9 mouse cellular contexts compared by ENCODE assay signal in genomic region chrX:96162571-96162970, GRCm38 (mm10).
DNase-seq lines count a peak whose midpoint lies in the region; ATAC-seq and TF ChIP-seq lines count a peak whose summit lies in the region.
"Had no signal": no experiment of that assay in that cellular context is flagged by ENCODE, and none has a peak within 500 bp of the region (broad histone marks: within the 10 kb centered on the region; RNA-seq: fewer than 3 reads in every experiment).

No protein-coding gene starts in this region.

- no peak overlapping the region for H3K4me2 ChIP-seq in lung, postnatal 0 days (replicated peaks; ENCODE audit: low read depth, low read length)
- H3K4me2 ChIP-seq: liver, embryonic 15.5 days had no signal

- H3K27me3 ChIP-seq in G1E (ENCODE audit: insufficient read depth, low read length), result no peaks in the 10 kb centered on the region
- H3K27me3 ChIP-seq in lung, postnatal 0 days (replicated peaks; ENCODE audit: insufficient read depth, low read length), result no peaks in the 10 kb centered on the region
- H3K27me3 ChIP-seq: liver, embryonic 15.5 days had no signal

- H3K27ac ChIP-seq in layer of hippocampus, adult 2 months, result no peak overlapping the region
- H3K27ac ChIP-seq in lung, postnatal 0 days (ENCODE audit: low read length), result no peak overlapping the region
- H3K27ac ChIP-seq: liver, embryonic 15.5 days had no signal

- 76% methylated on average over 2 of the region's 2 CpGs for WGBS in lung, postnatal 0 days

- no peak overlapping the region for H3K4me3 ChIP-seq in layer of hippocampus, adult 2 months
- H3K4me3 ChIP-seq in G1E (ENCODE audit: low read depth, low read length), result no peak overlapping the region
- H3K4me3 ChIP-seq in lung, postnatal 0 days (ENCODE audit: low read depth, low read length), result no peak overlapping the region
- H3K4me3 ChIP-seq: liver, embryonic 15.5 days had no signal

- no peak overlapping the region for H3K9ac ChIP-seq in lung, postnatal 0 days (replicated peaks; ENCODE audit: low read depth)
- H3K9ac ChIP-seq: liver, embryonic 15.5 days had no signal

- no peak for DNase-seq in layer of hippocampus, adult 2 months (ENCODE audit: low spot score in 2 of 2)
- no peak for DNase-seq in layer of hippocampus, postnatal 25 days (ENCODE audit: extremely low spot score in 1 of 2, low spot score in 1 of 2)
- no peak for DNase-seq in G1E (ENCODE audit: low spot score)
- DNase-seq in c-Kit-positive CD71-negative TER-119-negative erythroid progenitor cells, embryonic 14.5 days (ENCODE audit: low read depth), result peak; percentile 10
- DNase-seq in lung, postnatal 0 days (ENCODE audit: low spot score), result peak; percentile 25
- no peak for DNase-seq in left cerebral cortex, postnatal 25 days (ENCODE audit: low spot score in 2 of 2)
- no peak for DNase-seq in urinary bladder, postnatal 25 days (ENCODE audit: low spot score)
- no peak for DNase-seq in gastrocnemius, postnatal 36 days

- intact Hi-C loops in left cerebral cortex, postnatal 25 days (cut with DNase I), result no loop called here
- intact Hi-C loops in gastrocnemius, postnatal 36 days (cut with DNase I), result loop anchor here (5.0 kb wide), 1 partner anchor 140 kb away; no protein-coding TSS in a partner anchor

- peak; percentile 61 for TF ChIP-seq CTCF in layer of hippocampus, adult 2 months (conservative IDR thresholded peaks at IDR 0.05)
- TF ChIP-seq CTCF in G1E (IDR thresholded peaks at IDR 0.05; ENCODE audit: low read depth, low read length), result no peak
- TF ChIP-seq CTCF in lung, postnatal 0 days (IDR thresholded peaks at IDR 0.05), result peak; percentile 66

- no peak for TF ChIP-seq EP300 in lung, postnatal 0 days (IDR thresholded peaks at IDR 0.05)

- ATAC-seq in G1E (ENCODE audit: extremely low read depth, insufficient number of reproducible peaks, low FRiP score, poor library complexity, severe bottlenecking), result peak; percentile 57
- no peak; the same call in 1 of the 2 replicates for ATAC-seq in lung, postnatal 0 days

- H3K4me1 ChIP-seq in G1E (ENCODE audit: insufficient read depth, low read depth, low read length), result no peaks in the 10 kb centered on the region
- H3K4me1 ChIP-seq in lung, postnatal 0 days (ENCODE audit: insufficient read depth, low read depth, low read length), result no peaks in the 10 kb centered on the region
- H3K4me1 ChIP-seq: liver, embryonic 15.5 days had no signal

- peaks cover 72% of the 10 kb centered on the region for H3K36me3 ChIP-seq in G1E (replicated peaks)
- peaks cover 7% of the 10 kb centered on the region; the same call in 1 of the 2 replicates for H3K36me3 ChIP-seq in lung, postnatal 0 days (ENCODE audit: insufficient read depth, low read length)

- H3K9me3 ChIP-seq in G1E (replicated peaks), result no peaks in the 10 kb centered on the region
- H3K9me3 ChIP-seq in lung, postnatal 0 days (ENCODE audit: low read length), result no peaks in the 10 kb centered on the region
- H3K9me3 ChIP-seq: liver, embryonic 15.5 days had no signal

Comparison
In these comparisons a context has a peak if more than half of its experiments do, and no peak if none do; other contexts are left out.
1. DNase-seq: peak in c-Kit-positive CD71-negative TER-119-negative erythroid progenitor cells, embryonic 14.5 days (single experiment) and lung, postnatal 0 days (single experiment); none in layer of hippocampus, adult 2 months (0 of 2), layer of hippocampus, postnatal 25 days (0 of 2), G1E (single experiment), left cerebral cortex, postnatal 25 days (0 of 2), urinary bladder, postnatal 25 days (single experiment) and gastrocnemius, postnatal 36 days (0 of 2).